Mouse (Mus musculus) cerebellum, adult 2 months (tissue): ENCODE measurements around the gene Tjp1. TPM values are rescaled to one million over a fixed set of nuclear protein-coding genes. Genes with fewer than 3 reads are reported as not detected.

Experiments
- DNase-seq, 2 experiments: peaks; one replicate each; pipeline ENCODE4 v3.0.0; 2021
- H3K27ac ChIP-seq: fragments of 200-500 bp; 2 replicates; pipeline ENCODE4 v1.5.1; 2012; ENCODE audit warnings: low read length, control low read depth, inconsistent platforms; ENCODE audit not compliant: insufficient read depth
- H3K27me3 ChIP-seq: fragments of 200-500 bp; 2 replicates; pipeline ENCODE4 v1.6.1; 2012; ENCODE audit warnings: inconsistent platforms, mild to moderate bottlenecking, low read length, moderate library complexity; ENCODE audit not compliant: control insufficient read depth, insufficient read depth
- H3K4me1 ChIP-seq: fragments of 200-500 bp; 2 replicates; pipeline ENCODE4 v1.6.1; 2011; ENCODE audit warnings: low read length; ENCODE audit not compliant: control insufficient read depth, insufficient read depth
- H3K4me3 ChIP-seq: fragments of 200-500 bp; replicated peaks from 2 replicates; pipeline ENCODE3; 2011; ENCODE audit warnings: mild to moderate bottlenecking, low read depth, low read length, control low read depth; ENCODE audit not compliant: insufficient read depth
- CTCF ChIP-seq: fragments of 200-500 bp; IDR thresholded peaks from 2 replicates; pipeline ENCODE4 v1.5.1; 2011; ENCODE audit warnings: low read depth, mild to moderate bottlenecking, control low read depth, low read length, moderate library complexity, borderline replicate concordance; ENCODE audit not compliant: insufficient read depth
- POLR2A ChIP-seq: fragments of 200-500 bp; IDR thresholded peaks from 2 replicates; pipeline ENCODE4 v1.6.1; 2011; ENCODE audit warnings: low read length, control low read depth, borderline replicate concordance; ENCODE audit not compliant: insufficient read depth
- WGBS: fragments of 180-500 bp; shearing (Covaris S2); methylation state at CpG from one replicate; pipeline ENCODE4 v1.1.7; 2018; 5-methylcytosine and 5-hydroxymethylcytosine counted together
- polyA plus RNA-seq: library from polyadenylated mRNA; depleted of rRNA; stranded (reverse); fragments of >200 nt; gene quantifications from 2 replicates; pipeline ENCODE4 v1.2.3, GENCODE M21; 2012

Gene Tjp1
- polyA plus RNA-seq, 1 experiment, result 44.3 TPM

DNA sequence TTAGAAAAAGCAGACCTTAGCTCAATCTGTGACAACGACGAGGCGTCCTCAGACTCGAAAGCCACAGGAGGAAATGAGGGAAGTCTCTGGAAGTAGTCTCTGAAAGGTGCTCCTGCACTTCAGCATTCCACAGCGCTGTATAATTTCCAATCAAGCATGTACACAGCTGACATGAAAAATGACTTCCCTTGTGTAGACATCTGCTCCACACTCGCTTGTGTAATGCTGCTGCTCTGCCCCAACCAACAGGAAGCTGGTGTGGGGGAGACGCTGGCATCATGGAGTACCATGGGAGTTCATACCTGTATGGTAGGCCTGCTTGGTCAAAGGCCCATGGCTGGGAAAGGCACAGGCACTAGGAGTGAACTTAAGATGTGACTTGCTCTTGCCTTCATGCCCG is 103.1 kb downstream of the Tjp1 start:
- no peaks in the 10 kb centered on the region for H3K27me3 ChIP-seq
- no peak for DNase-seq
- no peak overlapping the region for H3K27ac ChIP-seq
- WGBS, result 89% methylated on average over 8 of the region's 8 CpGs
- no peaks in the 10 kb centered on the region for H3K4me1 ChIP-seq
- no peak overlapping the region for H3K4me3 ChIP-seq
- TF ChIP-seq CTCF, result no peak
- TF ChIP-seq POLR2A, result no peak

DNA sequence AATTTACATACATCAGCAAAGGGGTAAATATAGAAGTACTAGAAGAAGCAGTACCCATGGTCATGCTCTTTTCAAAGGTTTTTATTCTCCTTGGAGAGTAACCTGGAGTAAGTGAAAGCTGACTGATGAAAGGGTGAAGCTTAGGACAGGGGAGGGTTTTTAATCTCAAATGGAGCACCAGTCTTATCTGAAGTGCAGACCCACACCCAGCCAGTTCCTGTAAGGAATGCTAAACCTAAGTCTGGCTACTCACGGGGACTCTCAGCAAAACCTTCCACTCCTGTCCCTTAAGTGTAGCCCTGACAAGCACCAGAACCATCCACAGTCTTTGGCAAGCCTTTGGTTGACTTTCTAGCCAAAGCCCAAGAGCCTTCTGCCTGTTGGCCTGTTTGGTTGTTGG is 105.1 kb downstream of the Tjp1 start:
- no peak overlapping the region for H3K4me3 ChIP-seq
- no peak for DNase-seq
- H3K27me3 ChIP-seq, result no peaks in the 10 kb centered on the region
- H3K4me1 ChIP-seq, result peaks cover 4% of the 10 kb centered on the region; the same call in 1 of the 2 replicates
- 96% methylated on average over 1 of the region's 1 CpGs for WGBS
- no peak for TF ChIP-seq POLR2A
- no peak overlapping the region for H3K27ac ChIP-seq

DNA sequence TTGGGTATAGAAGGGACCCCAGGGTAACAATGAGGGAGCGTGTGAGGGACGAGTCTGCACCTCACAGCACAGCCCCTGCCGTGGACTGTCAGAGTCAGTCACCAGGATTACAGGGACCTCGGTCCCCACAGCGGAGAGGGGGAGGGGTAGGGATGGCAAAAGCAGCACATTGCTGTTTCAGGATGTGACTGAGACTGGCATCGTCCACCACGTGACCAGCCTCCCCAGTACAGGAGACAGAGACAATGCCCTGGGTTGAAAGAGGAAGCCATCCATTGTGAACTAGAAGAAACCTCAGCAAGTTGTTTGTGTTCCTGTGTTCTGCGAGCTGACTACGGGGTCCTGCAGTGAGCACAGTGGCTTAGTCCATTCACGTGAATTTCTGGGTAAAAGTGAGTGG is 106.1 kb downstream of the Tjp1 start:
- peak in 1 of 2 experiments; percentile 29 for DNase-seq
- H3K27me3 ChIP-seq, result no peaks in the 10 kb centered on the region
- H3K27ac ChIP-seq, result no peak overlapping the region
- H3K4me1 ChIP-seq, result peaks cover 6% of the 10 kb centered on the region; the same call in 1 of the 2 replicates
- TF ChIP-seq POLR2A, result no peak
- no peak for TF ChIP-seq CTCF
- H3K4me3 ChIP-seq, result no peak overlapping the region
- WGBS, result 35% methylated on average over 10 of the region's 10 CpGs

DNA sequence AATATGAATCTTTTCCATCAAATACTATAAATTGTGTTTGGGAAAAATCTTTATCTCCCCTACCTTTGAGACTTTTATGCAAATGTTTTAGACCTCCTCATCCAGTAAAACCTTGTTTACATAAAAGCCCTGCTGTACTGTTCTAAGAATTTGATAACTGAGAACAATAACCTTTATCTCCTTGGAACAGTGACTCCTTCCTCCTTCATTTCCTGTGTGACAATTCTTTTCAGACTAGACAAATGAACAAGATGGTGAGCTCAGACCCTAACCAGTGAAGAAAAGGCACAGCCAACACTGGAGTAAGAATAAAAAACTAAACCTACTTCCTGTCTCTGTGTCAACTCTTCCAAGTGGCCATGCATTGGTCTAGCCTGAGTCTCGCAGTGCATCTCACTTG is 107.7 kb downstream of the Tjp1 start:
- Histone ChIP-seq H3K4me1 (peaks cover 6% of the 10 kb centered on the region; the same call in 1 of the 2 replicates), H3K27ac (no peak overlapping the region), H3K27me3 (no peaks in the 10 kb centered on the region), H3K4me3 (no peak overlapping the region)
- no peak for DNase-seq
- WGBS, result 86% methylated on average over 1 of the region's 1 CpGs
- no peak for TF ChIP-seq POLR2A
- TF ChIP-seq CTCF, result no peak

DNA sequence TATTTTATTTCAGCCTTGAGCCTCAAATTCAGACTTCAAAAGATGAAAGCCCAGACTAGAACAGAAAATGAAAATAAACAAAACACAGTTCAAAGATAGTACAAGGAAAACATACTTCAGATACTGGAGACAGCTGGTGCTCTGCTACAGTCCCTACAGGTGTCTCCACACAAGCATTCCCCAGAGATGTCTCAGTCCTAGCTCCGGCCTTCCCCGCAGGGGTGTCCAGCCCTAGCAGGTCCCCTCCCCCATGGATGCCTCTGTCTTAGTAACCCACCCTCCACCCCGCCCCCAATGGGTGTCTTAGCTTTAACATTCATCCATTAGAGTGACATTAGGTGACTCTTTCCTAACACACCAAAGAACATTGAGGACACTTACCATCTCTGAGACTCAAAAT is 108.6 kb downstream of the Tjp1 start:
- Histone ChIP-seq H3K4me3 (no peak overlapping the region), H3K27me3 (no peaks in the 10 kb centered on the region), H3K4me1 (peaks cover 6% of the 10 kb centered on the region; the same call in 1 of the 2 replicates), H3K27ac (no peak overlapping the region)
- no peak for TF ChIP-seq CTCF
- TF ChIP-seq POLR2A, result no peak
- no peak for DNase-seq
- 74% methylated on average over 3 of the region's 3 CpGs for WGBS

- Histone ChIP-seq H3K27ac (peak overlapping the region; percentile 63; the same call in 1 of the 2 replicates), H3K27me3 (no peaks in the 10 kb centered on the region), H3K4me3 (no peak overlapping the region), H3K4me1 (peaks cover 6% of the 10 kb centered on the region; the same call in 1 of the 2 replicates)
- no peak for TF ChIP-seq POLR2A
- peak in 1 of 2 experiments; percentile 16 for DNase-seq
- WGBS, result 57% methylated on average over 10 of the region's 10 CpGs
These were observed 109.1 kb downstream of the Tjp1 start for GRCm38 (mm10) chr7:65418366-65418911.

DNA sequence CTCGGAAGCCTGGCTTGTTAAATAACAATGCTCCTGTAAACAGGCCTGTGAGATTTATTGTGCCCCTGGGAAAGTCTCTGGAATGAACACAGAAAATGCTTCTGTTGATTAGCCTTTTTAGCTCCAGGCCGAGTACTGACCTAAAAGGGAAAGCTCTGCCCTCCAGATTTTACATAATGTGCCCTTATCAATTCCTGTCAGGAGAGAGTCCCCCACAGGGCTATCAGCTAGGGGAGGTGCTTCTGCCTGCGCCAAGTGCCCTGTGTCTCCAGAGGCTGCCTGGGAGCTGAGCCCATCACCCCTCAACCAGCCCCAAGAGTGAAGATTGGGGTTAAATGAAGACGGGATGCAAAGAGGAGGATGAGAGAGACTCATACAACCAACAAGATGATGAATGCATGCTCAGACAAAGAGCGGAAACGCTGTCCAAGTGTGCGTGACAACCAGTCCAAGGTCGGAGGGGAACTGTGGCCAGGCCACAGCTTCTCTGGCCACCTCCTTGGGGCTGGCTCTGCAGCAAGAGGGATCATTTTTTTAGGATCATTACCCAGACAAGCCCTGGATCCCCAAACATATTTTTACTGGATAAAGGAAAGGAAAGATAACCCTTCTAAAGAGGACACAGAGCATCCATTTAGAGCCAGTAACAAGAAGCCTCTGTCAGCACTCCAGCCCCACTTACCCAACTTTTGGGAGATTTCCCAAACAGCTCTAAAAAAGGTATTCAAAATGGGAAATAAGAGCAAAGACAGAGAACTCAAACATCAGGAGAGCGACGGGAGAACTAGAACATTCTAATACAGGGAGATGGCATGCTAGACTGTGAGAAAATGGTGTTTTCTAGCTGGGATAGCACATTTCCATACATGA is 110.1 kb downstream of the Tjp1 start:
- H3K4me1 ChIP-seq, result peaks cover 6% of the 10 kb centered on the region; the same call in 1 of the 2 replicates
- no peak overlapping the region for H3K4me3 ChIP-seq
- peak overlapping the region; percentile 63 for H3K27ac ChIP-seq
- WGBS, result 73% methylated on average over 10 of the region's 10 CpGs
- DNase-seq, result peak in 1 of 2 experiments; percentile 9
- H3K27me3 ChIP-seq, result no peaks in the 10 kb centered on the region
- TF ChIP-seq POLR2A (no peak), CTCF (no peak)

DNA sequence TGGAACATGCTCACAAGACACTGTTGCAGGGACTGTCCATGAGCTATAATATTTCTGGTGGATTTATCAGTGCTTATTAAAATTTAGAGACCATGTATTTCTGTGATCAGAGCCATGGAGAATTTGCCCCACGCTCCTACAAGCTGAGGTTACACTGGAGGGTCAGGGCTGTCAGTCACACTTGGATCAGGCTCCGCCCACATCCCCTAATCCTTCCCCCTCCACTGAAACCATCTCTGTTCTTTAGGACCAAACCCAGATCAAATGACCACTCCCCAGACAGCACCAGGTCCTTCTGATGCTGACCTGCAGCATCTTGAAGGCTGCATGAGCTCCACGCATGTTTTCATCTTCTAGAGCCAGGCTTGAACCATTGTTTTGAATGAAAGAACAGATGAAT is 111.1 kb downstream of the Tjp1 start:
- 94% methylated on average over 3 of the region's 3 CpGs for WGBS
- H3K4me1 ChIP-seq, result peaks cover 6% of the 10 kb centered on the region; the same call in 1 of the 2 replicates

More for the DNA sequence above, 111.1 kb downstream of the Tjp1 start:
- Histone ChIP-seq H3K4me3 (no peak overlapping the region), H3K27ac (no peak overlapping the region; the same call in 1 of the 2 replicates), H3K27me3 (no peaks in the 10 kb centered on the region)
- TF ChIP-seq CTCF, result no peak
- TF ChIP-seq POLR2A, result no peak
- DNase-seq, result no peak
